In the genomic region with DNA sequence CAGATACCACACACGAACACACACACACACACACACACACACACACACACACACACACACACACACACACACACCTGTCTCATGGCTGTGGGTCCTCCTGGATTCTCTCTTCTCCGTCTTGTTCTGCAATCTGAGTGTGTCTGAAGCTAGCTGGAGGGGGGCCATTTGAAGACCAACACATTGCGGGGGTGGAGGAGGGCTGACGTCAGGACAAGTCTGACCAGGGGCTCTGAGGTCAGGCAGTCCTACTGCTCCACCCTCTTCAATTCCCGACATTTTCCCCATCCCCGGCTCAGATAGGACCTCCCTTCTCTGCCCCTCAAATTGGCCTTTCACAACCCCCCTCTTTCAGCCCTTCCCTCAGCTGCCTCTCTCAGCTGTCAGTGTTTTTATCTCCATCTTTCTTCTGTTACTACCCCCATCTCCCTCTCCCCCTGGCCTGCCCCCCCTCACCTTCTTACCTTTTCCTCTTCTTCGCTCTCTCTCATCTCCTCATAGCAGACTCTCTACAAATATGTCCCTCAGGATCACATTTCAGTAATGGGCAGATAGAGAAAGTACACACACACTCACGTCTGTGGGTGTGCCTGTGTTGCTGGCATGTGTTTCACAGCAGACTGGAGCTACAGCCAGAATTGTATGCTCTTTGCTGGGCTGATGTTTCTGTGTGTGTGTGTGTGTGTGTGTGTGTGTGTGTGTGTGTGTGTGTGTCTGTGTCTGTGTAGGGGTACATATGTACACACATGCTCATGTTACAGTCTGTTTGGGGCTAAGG, we compare ENCODE assay signal across 19 mouse cellular contexts. TPM values are rescaled to one million over a fixed set of nuclear protein-coding genes. Genes with fewer than 3 reads are reported as not detected.
A peak's percentile ranks its signal among the peaks of the same experiment; 100 is the strongest.
DNase-seq lines count a peak whose midpoint lies in the region; ATAC-seq and TF ChIP-seq lines count a peak whose summit lies in the region.
"Had no signal": no experiment of that assay in that cellular context is flagged by ENCODE, and none has a peak within 500 bp of the region (broad histone marks: within the 10 kb centered on the region; RNA-seq: fewer than 3 reads in every experiment).

Gene Has1 (minus strand): TSS at position 142 of the 775 bp plus-strand sequence.

- no peaks in the 10 kb centered on the region for H3K36me3 ChIP-seq in hindbrain, embryonic 14.5 days (replicated peaks; ENCODE audit: control insufficient read depth, insufficient read depth)
- no peaks in the 10 kb centered on the region for H3K36me3 ChIP-seq in hindbrain, embryonic 10.5 days
- H3K36me3 ChIP-seq in embryonic facial prominence, embryonic 10.5 days (replicated peaks) = no peaks in the 10 kb centered on the region; the same call in 1 of the 2 replicates
- no peaks in the 10 kb centered on the region for H3K36me3 ChIP-seq in embryonic facial prominence, embryonic 11.5 days (replicated peaks; ENCODE audit: control insufficient read depth, insufficient read depth, low read depth, low read length)
- H3K36me3 ChIP-seq in limb, embryonic 13.5 days = peaks cover 17% of the 10 kb centered on the region

- DNase-seq in hindbrain, embryonic 14.5 days (ENCODE audit: low spot score) = no peak
- DNase-seq in hindbrain, embryonic 10.5 days (ENCODE audit: low spot score) = no peak
- peak; percentile 37 for DNase-seq in embryonic facial prominence, embryonic 10.5 days (ENCODE audit: low spot score)
- no peak for DNase-seq in embryonic facial prominence, embryonic 11.5 days (ENCODE audit: low spot score)
- no peak for DNase-seq in cerebellum, adult 11-12 months
- no peak for DNase-seq in layer of hippocampus, adult 2 months (ENCODE audit: low spot score in 2 of 2)
- DNase-seq: adrenal gland, postnatal 10 days; cerebellum, adult 9-11 months; heart, postnatal 36 days; kidney, postnatal 14 days; lung, postnatal 36 days; thymus, adult 18-20 months had no signal

- TF ChIP-seq CTCF in layer of hippocampus, adult 2 months (conservative IDR thresholded peaks at IDR 0.05) = no peak

- no peak within 1 kb of the TSS for H3K27ac ChIP-seq in hindbrain, embryonic 14.5 days
- H3K27ac ChIP-seq in hindbrain, embryonic 10.5 days = no peak within 1 kb of the TSS
- H3K27ac ChIP-seq in embryonic facial prominence, embryonic 10.5 days (replicated peaks) = 0 out of 2 replicates have a peak within 1 kb of the TSS, but pooled peaks have one; percentile 14
- H3K27ac ChIP-seq in embryonic facial prominence, embryonic 11.5 days (replicated peaks; ENCODE audit: low read depth, low read length) = no peak within 1 kb of the TSS
- H3K27ac ChIP-seq in limb, embryonic 13.5 days = no peak within 1 kb of the TSS; the same call in 1 of the 2 replicates
- H3K27ac ChIP-seq in layer of hippocampus, adult 2 months = no peak within 1 kb of the TSS
- H3K27ac ChIP-seq: liver, embryonic 14.5 days had no signal

- 68% methylated on average over 8 of the region's 8 CpGs for WGBS in hindbrain, embryonic 14.5 days
- 58% methylated on average over 8 of the region's 8 CpGs for WGBS in hindbrain, embryonic 10.5 days
- WGBS in embryonic facial prominence, embryonic 10.5 days = 37% methylated on average over 8 of the region's 8 CpGs
- WGBS in embryonic facial prominence, embryonic 11.5 days = 15% methylated on average over 8 of the region's 8 CpGs
- WGBS in limb, embryonic 13.5 days = 22% methylated on average over 8 of the region's 8 CpGs

- ATAC-seq in hindbrain, embryonic 14.5 days (ENCODE audit: low FRiP score) = peak; percentile 51; the same call in 1 of the 2 replicates
- 0 out of 2 replicates have a peak, but pooled peaks have one; percentile 36 for ATAC-seq in embryonic facial prominence, embryonic 11.5 days (replicated peaks; ENCODE audit: insufficient number of reproducible peaks, low FRiP score, low TSS enrichment, low read depth)
- peak; percentile 51; the same call in 1 of the 2 replicates for ATAC-seq in limb, embryonic 13.5 days (ENCODE audit: low FRiP score, low read depth)
- ATAC-seq: CD4-positive, CD25-positive, alpha-beta regulatory T cell, adult 4 months; intestine, embryonic 16.5 days; midbrain, embryonic 16.5 days had no signal

- H3K4me3 ChIP-seq in hindbrain, embryonic 14.5 days (replicated peaks; ENCODE audit: low read length) = no peak within 1 kb of the TSS
- no peak within 1 kb of the TSS for H3K4me3 ChIP-seq in hindbrain, embryonic 10.5 days
- H3K4me3 ChIP-seq in embryonic facial prominence, embryonic 10.5 days = no peak within 1 kb of the TSS
- H3K4me3 ChIP-seq in embryonic facial prominence, embryonic 11.5 days (ENCODE audit: low read depth, low read length) = no peak within 1 kb of the TSS
- H3K4me3 ChIP-seq in limb, embryonic 13.5 days = no peak within 1 kb of the TSS
- no peak within 1 kb of the TSS for H3K4me3 ChIP-seq in layer of hippocampus, adult 2 months

- no peaks in the 10 kb centered on the region for H3K9me3 ChIP-seq in hindbrain, embryonic 14.5 days (ENCODE audit: control insufficient read depth, low read length)
- no peaks in the 10 kb centered on the region for H3K9me3 ChIP-seq in hindbrain, embryonic 10.5 days
- H3K9me3 ChIP-seq in embryonic facial prominence, embryonic 10.5 days = no peaks in the 10 kb centered on the region
- H3K9me3 ChIP-seq in embryonic facial prominence, embryonic 11.5 days (replicated peaks; ENCODE audit: control insufficient read depth, low read length) = no peaks in the 10 kb centered on the region
- no peaks in the 10 kb centered on the region for H3K9me3 ChIP-seq in limb, embryonic 13.5 days

- no peak within 1 kb of the TSS for H3K9ac ChIP-seq in hindbrain, embryonic 14.5 days
- H3K9ac ChIP-seq in embryonic facial prominence, embryonic 11.5 days (replicated peaks; ENCODE audit: low read length) = no peak within 1 kb of the TSS
- no peak within 1 kb of the TSS for H3K9ac ChIP-seq in limb, embryonic 13.5 days
- H3K9ac ChIP-seq: liver, embryonic 14.5 days had no signal

- H3K27me3 ChIP-seq in hindbrain, embryonic 14.5 days (ENCODE audit: control insufficient read depth, insufficient read depth, low read length) = no peaks in the 10 kb centered on the region
- peaks cover 14% of the 10 kb centered on the region for H3K27me3 ChIP-seq in hindbrain, embryonic 10.5 days (ENCODE audit: insufficient read depth, poor library complexity, severe bottlenecking)
- peaks cover 12% of the 10 kb centered on the region for H3K27me3 ChIP-seq in embryonic facial prominence, embryonic 10.5 days (replicated peaks; ENCODE audit: low read depth, poor library complexity, severe bottlenecking)
- H3K27me3 ChIP-seq in embryonic facial prominence, embryonic 11.5 days (ENCODE audit: control insufficient read depth, insufficient read depth, low read length) = peaks cover 2% of the 10 kb centered on the region; the same call in 1 of the 2 replicates
- H3K27me3 ChIP-seq in limb, embryonic 13.5 days = peaks cover 4% of the 10 kb centered on the region; the same call in 1 of the 2 replicates

- no peaks in the 10 kb centered on the region for H3K4me1 ChIP-seq in hindbrain, embryonic 14.5 days (replicated peaks; ENCODE audit: control insufficient read depth, insufficient read depth, low read length)
- peaks cover 5% of the 10 kb centered on the region; the same call in 1 of the 2 replicates for H3K4me1 ChIP-seq in hindbrain, embryonic 10.5 days (replicated peaks)
- peaks cover 14% of the 10 kb centered on the region for H3K4me1 ChIP-seq in embryonic facial prominence, embryonic 10.5 days
- H3K4me1 ChIP-seq in embryonic facial prominence, embryonic 11.5 days (ENCODE audit: control insufficient read depth, insufficient read depth, low read length) = no peaks in the 10 kb centered on the region
- H3K4me1 ChIP-seq in limb, embryonic 13.5 days = peaks cover 10% of the 10 kb centered on the region

- H3K4me2 ChIP-seq in hindbrain, embryonic 14.5 days (replicated peaks) = no peak within 1 kb of the TSS
- H3K4me2 ChIP-seq in embryonic facial prominence, embryonic 11.5 days (ENCODE audit: low read depth, low read length) = no peak within 1 kb of the TSS
- H3K4me2 ChIP-seq in limb, embryonic 13.5 days (replicated peaks) = 0 out of 2 replicates have a peak within 1 kb of the TSS, but pooled peaks have one; percentile 23
- H3K4me2 ChIP-seq: heart, embryonic 11.5 days had no signal

RNA-seq across cellular contexts. Expression of gene Has1, which starts in this region (rescaled TPM):
- polyA plus RNA-seq in hindbrain, embryonic 14.5 days (2014; fragmentation: Nextera tagmentation; extraction: Ambion mirVana) = 0.95 and 1.8 TPM in 2 replicates
- 0.63 and 1.2 TPM in 2 replicates for polyA plus RNA-seq in hindbrain, embryonic 10.5 days (2016; fragmentation: Nextera tagmentation; extraction: Ambion mirVana)
- 1.2 and 1.5 TPM in 2 replicates for polyA plus RNA-seq in embryonic facial prominence, embryonic 10.5 days (2016; fragmentation: Nextera tagmentation; extraction: Ambion mirVana)
- 0.70 and 0.74 TPM in 2 replicates for polyA plus RNA-seq in embryonic facial prominence, embryonic 11.5 days (2014; fragmentation: Nextera tagmentation; extraction: Ambion mirVana)
- 1.5 and 1.7 TPM in 2 replicates for polyA plus RNA-seq in limb, embryonic 13.5 days (2015; fragmentation: Nextera tagmentation; extraction: Ambion mirVana)
- total RNA-seq in layer of hippocampus, adult 2 months (2021) = under 1 TPM; 0.25 to 0.56 TPM
- total RNA-seq: MEL had no signal
- polyA plus RNA-seq: CD4-positive, CD25-positive, alpha-beta regulatory T cell, adult 4 months; liver, embryonic 14.5 days had no signal

Comparison
In these comparisons a context has a peak if more than half of its experiments do, and no peak if none do; other contexts are left out.
1. Peak in ATAC-seq in embryonic facial prominence, embryonic 11.5 days; RNA of the gene not detected or under 1 TPM.